Mouse (Mus musculus) 3134 (cell line): ENCODE results near the gene Lsm4.
A peak's percentile ranks its signal among the peaks of the same experiment; 100 is the strongest.

ENCODE experiments used
- DNase-seq: peaks from one replicate; pipeline ENCODE4 v3.0.0-alpha.2; 2011; ENCODE audit warnings: low spot score; ENCODE audit not compliant: insufficient read length; ENCODE audit errors: extremely low read depth

Lsm4 gene

GRCm38 (mm10) chr8:70699116-70699833, 26.2 kb downstream of the Lsm4 start:
- no peak for DNase-seq

GRCm38 (mm10) chr8:70699834-70700554, 26.9 kb downstream of the Lsm4 start:
- peak; percentile 81 for DNase-seq

GRCm38 (mm10) chr8:70700555-70700922, 27.5 kb downstream of the Lsm4 start:
- peak; percentile 92 for DNase-seq

GRCm38 (mm10) chr8:70701048-70701981, 28.3 kb downstream of the Lsm4 start:
- DNase-seq: no peak

GRCm38 (mm10) chr8:70701982-70702841, 29.2 kb downstream of the Lsm4 start:
- no peak for DNase-seq

- peak; percentile 76 for DNase-seq
These were observed 29.8 kb downstream of the Lsm4 start for GRCm38 (mm10) chr8:70702842-70703182.

- DNase-seq: no peak
These were observed 30.2 kb downstream of the Lsm4 start, which contains the start of gene Iqcn for GRCm38 (mm10) chr8:70703287-70703686. Iqcn (plus strand) TSS chr8:70703457.

- DNase-seq: no peak
These were observed 35.2 kb downstream of the Lsm4 start for GRCm38 (mm10) chr8:70708281-70708680.

GRCm38 (mm10) chr8:70709794-70710193, 36.7 kb downstream of the Lsm4 start:
- no peak for DNase-seq

GRCm38 (mm10) chr8:70710296-70710695, 37.2 kb downstream of the Lsm4 start:
- DNase-seq: peak; percentile 89

GRCm38 (mm10) chr8:70711041-70711440, 38.0 kb downstream of the Lsm4 start:
- no peak for DNase-seq

- no peak for DNase-seq
These were observed 40.9 kb downstream of the Lsm4 start for GRCm38 (mm10) chr8:70713991-70714390.

- DNase-seq: no peak
These were observed 42.0 kb downstream of the Lsm4 start for GRCm38 (mm10) chr8:70715086-70715485.

GRCm38 (mm10) chr8:70716521-70717400, 43.7 kb downstream of the Lsm4 start:
- DNase-seq: no peak

- DNase-seq: peak; percentile 54
These were observed 45.2 kb downstream of the Lsm4 start, which contains the start of gene Gm3336 for GRCm38 (mm10) chr8:70718297-70718696. Gm3336 (plus strand) TSS chr8:70718543.

- DNase-seq: no peak
These were observed 46.8 kb downstream of the Lsm4 start for GRCm38 (mm10) chr8:70719796-70720270.

- peak; percentile 52 for DNase-seq
These were observed 47.7 kb downstream of the Lsm4 start for GRCm38 (mm10) chr8:70720739-70721138.

GRCm38 (mm10) chr8:70721601-70722000, 48.6 kb downstream of the Lsm4 start:
- DNase-seq: no peak
